Mouse (Mus musculus): ENCODE results near the gene Coro6. TPM values are rescaled to one million over a fixed set of nuclear protein-coding genes. Genes with fewer than 3 reads are reported as not detected.

Gene Coro6
- polyA plus RNA-seq, 1 experiment, result 50.6 TPM

GRCm38 (mm10) chr11:77476216-77476615, 14.0 kb downstream of the Coro6 start:
- no peak overlapping the region for H3K4me3 ChIP-seq
- no peak overlapping the region for H3K4me2 ChIP-seq (ENCODE audit: low read depth)
- H3ac ChIP-seq (ENCODE audit: control insufficient read depth, insufficient read length), result no peak overlapping the region
- no peaks in the 10 kb centered on the region for H3K27me3 ChIP-seq (ENCODE audit: control insufficient read depth, insufficient read depth, insufficient read length)
- peaks cover 4% of the 10 kb centered on the region for H3K36me3 ChIP-seq (ENCODE audit: control insufficient read depth, insufficient read depth)
- peaks cover 18% of the 10 kb centered on the region for H3K79me2 ChIP-seq (ENCODE audit: control insufficient read depth, insufficient read depth)
- TF ChIP-seq TCF3 (IDR thresholded peaks at IDR 0.05; ENCODE audit: insufficient read length, low read depth) (no peak), MYOG (IDR thresholded peaks at IDR 0.05; ENCODE audit: control insufficient read depth in 1 of 3, insufficient read depth in 1 of 3, insufficient read length in 2 of 3, low read depth in 2 of 3) (peak in 2 of 3 experiments; percentile 29 to 49), MYOD1 (IDR thresholded peaks at IDR 0.05; ENCODE audit: control insufficient read depth in 1 of 3, insufficient read length in 2 of 3, low read depth in 2 of 3) (peak in 1 of 3 experiments; percentile 47)

- peaks cover 3% of the 10 kb centered on the region for H3K36me3 ChIP-seq (ENCODE audit: control insufficient read depth, insufficient read depth)
- peaks cover 24% of the 10 kb centered on the region for H3K79me2 ChIP-seq (ENCODE audit: control insufficient read depth, insufficient read depth)
- no peak overlapping the region for H3ac ChIP-seq (ENCODE audit: control insufficient read depth, insufficient read length)
- H3K4me2 ChIP-seq (ENCODE audit: low read depth), result no peak overlapping the region
- H3K4me3 ChIP-seq, result no peak overlapping the region
- no peak for TF ChIP-seq E2F4 (IDR thresholded peaks at IDR 0.05; ENCODE audit: insufficient read depth)
- no peak for TF ChIP-seq TCF3 (IDR thresholded peaks at IDR 0.05; ENCODE audit: insufficient read length, low read depth)
- no peak for TF ChIP-seq POLR2AphosphoS2 (IDR thresholded peaks at IDR 0.05; ENCODE audit: insufficient read length, low read depth)
- TF ChIP-seq SRF (IDR thresholded peaks at IDR 0.05; ENCODE audit: control insufficient read depth, insufficient read length, low read depth), result no peak
- TF ChIP-seq REST (IDR thresholded peaks at IDR 0.05; ENCODE audit: insufficient read depth, insufficient read length), result no peak
- no peak for TF ChIP-seq MYOD1 (IDR thresholded peaks at IDR 0.05; ENCODE audit: control insufficient read depth in 1 of 3, insufficient read length in 2 of 3, low read depth in 2 of 3)
- TF ChIP-seq TCF12 (IDR thresholded peaks at IDR 0.05; ENCODE audit: insufficient read depth, poor library complexity, severe bottlenecking), result no peak
- no peak for TF ChIP-seq POLR2A (IDR thresholded peaks at IDR 0.05; ENCODE audit: insufficient read length, low read depth)
- no peak for TF ChIP-seq MYOG (IDR thresholded peaks at IDR 0.05; ENCODE audit: control insufficient read depth in 1 of 3, insufficient read depth in 1 of 3, insufficient read length in 2 of 3, low read depth in 2 of 3)
- no peaks in the 10 kb centered on the region for H3K27me3 ChIP-seq (ENCODE audit: control insufficient read depth, insufficient read depth, insufficient read length)
These were observed 14.7 kb downstream of the Coro6 start for GRCm38 (mm10) chr11:77476895-77477294.

DNA sequence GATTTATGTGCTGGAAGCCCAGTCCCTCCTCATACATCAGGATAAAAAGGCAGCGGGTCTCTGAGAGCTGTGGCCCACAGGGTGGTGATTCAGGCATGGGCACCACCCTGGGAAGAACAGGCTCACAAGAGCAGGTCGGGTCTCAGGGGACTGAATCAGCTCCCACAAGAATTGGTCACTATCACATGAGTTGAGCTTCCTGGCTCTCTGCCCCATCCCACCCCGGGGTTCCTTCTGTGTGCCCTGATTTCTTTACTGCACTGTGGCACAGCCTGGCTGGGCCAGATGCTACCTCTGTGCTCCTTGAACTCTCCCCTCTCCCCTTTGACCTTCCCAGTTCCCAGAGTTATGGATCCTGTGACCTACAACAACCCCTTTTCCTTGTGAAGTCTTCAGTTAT, 20.8 kb downstream of the Coro6 start:
- Histone ChIP-seq H3K4me3 (no peak overlapping the region), H3K36me3 (ENCODE audit: control insufficient read depth, insufficient read depth) (no peaks in the 10 kb centered on the region), H3ac (ENCODE audit: control insufficient read depth, insufficient read length) (no peak overlapping the region), H3K27me3 (ENCODE audit: control insufficient read depth, insufficient read depth, insufficient read length) (no peaks in the 10 kb centered on the region), H3K4me2 (ENCODE audit: low read depth) (peak overlapping the region; percentile 65), H3K79me2 (ENCODE audit: control insufficient read depth, insufficient read depth) (peaks cover 79% of the 10 kb centered on the region)
- TF ChIP-seq MYOG (IDR thresholded peaks at IDR 0.05; ENCODE audit: control insufficient read depth in 1 of 3, insufficient read depth in 1 of 3, insufficient read length in 2 of 3, low read depth in 2 of 3), result no peak
- no peak for TF ChIP-seq TCF12 (IDR thresholded peaks at IDR 0.05; ENCODE audit: insufficient read depth, poor library complexity, severe bottlenecking)
- TF ChIP-seq REST (IDR thresholded peaks at IDR 0.05; ENCODE audit: insufficient read depth, insufficient read length), result no peak
- no peak for TF ChIP-seq E2F4 (IDR thresholded peaks at IDR 0.05; ENCODE audit: insufficient read depth)
- TF ChIP-seq USF1 (IDR thresholded peaks at IDR 0.05; ENCODE audit: low read depth), result no peak
- no peak for TF ChIP-seq MAX (IDR thresholded peaks at IDR 0.05; ENCODE audit: low read depth)
- no peak for TF ChIP-seq TCF3 (IDR thresholded peaks at IDR 0.05; ENCODE audit: insufficient read length, low read depth)
- no peak for TF ChIP-seq SRF (IDR thresholded peaks at IDR 0.05; ENCODE audit: control insufficient read depth, insufficient read length, low read depth)
- TF ChIP-seq CEBPB (IDR thresholded peaks at IDR 0.05; ENCODE audit: insufficient read depth, poor library complexity, severe bottlenecking), result no peak
- TF ChIP-seq POLR2AphosphoS2 (IDR thresholded peaks at IDR 0.05; ENCODE audit: insufficient read length, low read depth), result no peak
- no peak for TF ChIP-seq POLR2A (IDR thresholded peaks at IDR 0.05; ENCODE audit: insufficient read length, low read depth)
- TF ChIP-seq MYOD1 (IDR thresholded peaks at IDR 0.05; ENCODE audit: control insufficient read depth in 1 of 3, insufficient read length in 2 of 3, low read depth in 2 of 3), result no peak

DNA sequence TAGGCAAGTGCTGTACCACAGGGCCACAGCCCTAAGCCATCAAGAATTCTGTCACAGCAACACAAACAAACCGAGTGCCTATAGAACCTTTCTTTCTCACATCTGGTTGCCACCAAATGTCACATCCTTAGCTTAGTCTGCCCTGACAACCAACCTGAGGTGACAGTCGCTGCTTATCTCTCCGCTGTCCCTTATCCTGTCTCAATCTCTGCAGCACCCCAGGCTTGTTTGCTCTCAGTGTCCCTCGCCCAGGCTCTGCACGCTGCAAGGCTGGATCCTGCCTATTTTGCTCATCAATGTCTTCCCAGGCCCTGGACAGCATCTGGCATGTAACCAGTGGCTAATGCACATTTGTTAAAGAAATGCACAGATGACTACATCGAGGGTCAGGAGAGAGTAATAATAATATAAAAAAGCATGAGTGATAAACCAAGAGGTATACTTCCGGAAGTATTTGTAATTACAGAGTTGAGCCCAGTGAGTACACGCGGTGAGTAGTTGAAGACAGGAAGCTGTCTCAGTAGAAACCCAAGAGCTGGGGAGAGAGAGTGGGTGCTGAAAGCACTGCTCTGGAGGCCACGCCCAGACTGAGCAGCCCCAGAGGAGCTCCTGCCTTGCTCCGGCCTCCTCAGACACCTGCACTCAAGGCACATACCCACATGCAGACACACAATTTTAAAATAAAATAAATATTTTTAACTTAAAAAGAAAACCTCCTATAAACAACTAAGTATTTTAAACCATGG, 21.5 kb downstream of the Coro6 start:
- Histone ChIP-seq H3K4me2 (ENCODE audit: low read depth) (peak overlapping the region; percentile 65), H3K79me2 (ENCODE audit: control insufficient read depth, insufficient read depth) (peaks cover 84% of the 10 kb centered on the region), H3K27me3 (ENCODE audit: control insufficient read depth, insufficient read depth, insufficient read length) (no peaks in the 10 kb centered on the region), H3K36me3 (ENCODE audit: control insufficient read depth, insufficient read depth) (no peaks in the 10 kb centered on the region), H3K4me3 (no peak overlapping the region), H3ac (ENCODE audit: control insufficient read depth, insufficient read length) (no peak overlapping the region)
- TF ChIP-seq CEBPB (IDR thresholded peaks at IDR 0.05; ENCODE audit: insufficient read depth, poor library complexity, severe bottlenecking), result no peak
- no peak for TF ChIP-seq SRF (IDR thresholded peaks at IDR 0.05; ENCODE audit: control insufficient read depth, insufficient read length, low read depth)
- no peak for TF ChIP-seq TCF3 (IDR thresholded peaks at IDR 0.05; ENCODE audit: insufficient read length, low read depth)
- TF ChIP-seq POLR2A (IDR thresholded peaks at IDR 0.05; ENCODE audit: insufficient read length, low read depth), result no peak
- no peak for TF ChIP-seq MYOG (IDR thresholded peaks at IDR 0.05; ENCODE audit: control insufficient read depth in 1 of 3, insufficient read depth in 1 of 3, insufficient read length in 2 of 3, low read depth in 2 of 3)
- no peak for TF ChIP-seq TCF12 (IDR thresholded peaks at IDR 0.05; ENCODE audit: insufficient read depth, poor library complexity, severe bottlenecking)
- no peak for TF ChIP-seq REST (IDR thresholded peaks at IDR 0.05; ENCODE audit: insufficient read depth, insufficient read length)

GRCm38 (mm10) chr11:77485229-77485628, 23.0 kb downstream of the Coro6 start:
- no peak overlapping the region for H3K4me3 ChIP-seq
- peaks cover 82% of the 10 kb centered on the region for H3K79me2 ChIP-seq (ENCODE audit: control insufficient read depth, insufficient read depth)
- no peaks in the 10 kb centered on the region for H3K27me3 ChIP-seq (ENCODE audit: control insufficient read depth, insufficient read depth, insufficient read length)
- no peaks in the 10 kb centered on the region for H3K36me3 ChIP-seq (ENCODE audit: control insufficient read depth, insufficient read depth)
- H3ac ChIP-seq (ENCODE audit: control insufficient read depth, insufficient read length), result no peak overlapping the region
- no peak overlapping the region for H3K4me2 ChIP-seq (ENCODE audit: low read depth)
- no peak for TF ChIP-seq MYOG (IDR thresholded peaks at IDR 0.05; ENCODE audit: control insufficient read depth in 1 of 3, insufficient read depth in 1 of 3, insufficient read length in 2 of 3, low read depth in 2 of 3)
- no peak for TF ChIP-seq E2F4 (IDR thresholded peaks at IDR 0.05; ENCODE audit: insufficient read depth)
- TF ChIP-seq POLR2AphosphoS2 (IDR thresholded peaks at IDR 0.05; ENCODE audit: insufficient read length, low read depth), result no peak
- TF ChIP-seq MYOD1 (IDR thresholded peaks at IDR 0.05; ENCODE audit: control insufficient read depth in 1 of 3, insufficient read length in 2 of 3, low read depth in 2 of 3), result no peak
- no peak for TF ChIP-seq POLR2A (IDR thresholded peaks at IDR 0.05; ENCODE audit: insufficient read length, low read depth)
- no peak for TF ChIP-seq TCF3 (IDR thresholded peaks at IDR 0.05; ENCODE audit: insufficient read length, low read depth)
- no peak for TF ChIP-seq SRF (IDR thresholded peaks at IDR 0.05; ENCODE audit: control insufficient read depth, insufficient read length, low read depth)
- TF ChIP-seq MAX (IDR thresholded peaks at IDR 0.05; ENCODE audit: low read depth), result no peak
- TF ChIP-seq TCF12 (IDR thresholded peaks at IDR 0.05; ENCODE audit: insufficient read depth, poor library complexity, severe bottlenecking), result no peak
- no peak for TF ChIP-seq CEBPB (IDR thresholded peaks at IDR 0.05; ENCODE audit: insufficient read depth, poor library complexity, severe bottlenecking)
- TF ChIP-seq USF1 (IDR thresholded peaks at IDR 0.05; ENCODE audit: low read depth), result no peak
